Mouse (Mus musculus): ENCODE data around the gene Olfr656. TPM values are rescaled to one million over a fixed set of nuclear protein-coding genes. Genes with fewer than 3 reads are reported as not detected.

Olfr656 gene
- not detected in 2 replicates for polyA plus RNA-seq (2015; fragmentation: Nextera tagmentation; extraction: Ambion mirVana)

- H3K27ac ChIP-seq (ENCODE audit: low read length) = no peak within 1 kb of the TSS
- H3K36me3 ChIP-seq (ENCODE audit: control insufficient read depth, insufficient read depth, low read length) = no peaks in the 10 kb centered on the region
- H3K9me3 ChIP-seq (ENCODE audit: control insufficient read depth, low read length) = no peaks in the 10 kb centered on the region; the same call in 1 of the 2 replicates
- H3K4me3 ChIP-seq (ENCODE audit: low read length) = no peak within 1 kb of the TSS
- WGBS = 76% methylated on average over 4 of the region's 4 CpGs
- no peak within 1 kb of the TSS for H3K4me2 ChIP-seq (ENCODE audit: low read depth, low read length)
- no peaks in the 10 kb centered on the region for H3K27me3 ChIP-seq (ENCODE audit: control insufficient read depth, insufficient read depth, low read depth, low read length)
- H3K4me1 ChIP-seq (replicated peaks; ENCODE audit: control insufficient read depth, insufficient read depth, low read length) = no peaks in the 10 kb centered on the region
- ATAC-seq (ENCODE audit: low read depth) = no peak
- no peak within 1 kb of the TSS for H3K9ac ChIP-seq (ENCODE audit: low read length)
Measured at GRCm38 (mm10) chr7:104613655-104614054, at the start of gene Olfr656. TSS of gene Olfr656 (plus strand) at chr7:104613955.

GRCm38 (mm10) chr7:104577014-104577413 lies 36.7 kb upstream of the Olfr656 start, which contains the start of gene Olfr653:
TSS of gene Olfr653 (plus strand) at chr7:104577314.
- Histone ChIP-seq H3K4me1 (replicated peaks; ENCODE audit: control insufficient read depth, insufficient read depth, low read length) (no peaks in the 10 kb centered on the region), H3K4me3 (ENCODE audit: low read length) (no peak within 1 kb of the TSS), H3K27ac (ENCODE audit: low read length) (no peak within 1 kb of the TSS), H3K27me3 (ENCODE audit: control insufficient read depth, insufficient read depth, low read depth, low read length) (no peaks in the 10 kb centered on the region), H3K9me3 (ENCODE audit: control insufficient read depth, low read length) (no peaks in the 10 kb centered on the region), H3K9ac (ENCODE audit: low read length) (no peak within 1 kb of the TSS), H3K36me3 (ENCODE audit: control insufficient read depth, insufficient read depth, low read length) (no peaks in the 10 kb centered on the region), H3K4me2 (ENCODE audit: low read depth, low read length) (no peak within 1 kb of the TSS)
- 60% methylated on average over 2 of the region's 2 CpGs for WGBS
- no peak for ATAC-seq (ENCODE audit: low read depth)

GRCm38 (mm10) chr7:104580846-104581245 lies 32.9 kb upstream of the Olfr656 start:
- Histone ChIP-seq H3K4me1 (replicated peaks; ENCODE audit: control insufficient read depth, insufficient read depth, low read length) (no peaks in the 10 kb centered on the region), H3K4me3 (ENCODE audit: low read length) (no peak overlapping the region), H3K27ac (ENCODE audit: low read length) (no peak overlapping the region), H3K9me3 (ENCODE audit: control insufficient read depth, low read length) (no peaks in the 10 kb centered on the region), H3K27me3 (ENCODE audit: control insufficient read depth, insufficient read depth, low read depth, low read length) (no peaks in the 10 kb centered on the region), H3K9ac (ENCODE audit: low read length) (no peak overlapping the region), H3K36me3 (ENCODE audit: control insufficient read depth, insufficient read depth, low read length) (no peaks in the 10 kb centered on the region), H3K4me2 (ENCODE audit: low read depth, low read length) (no peak overlapping the region)
- no peak for ATAC-seq (ENCODE audit: low read depth)
- WGBS = 88% methylated on average over 4 of the region's 4 CpGs

GRCm38 (mm10) chr7:104581429-104581828 lies 32.3 kb upstream of the Olfr656 start:
- Histone ChIP-seq H3K4me2 (ENCODE audit: low read depth, low read length) (no peak overlapping the region), H3K36me3 (ENCODE audit: control insufficient read depth, insufficient read depth, low read length) (no peaks in the 10 kb centered on the region), H3K4me3 (ENCODE audit: low read length) (no peak overlapping the region), H3K9ac (ENCODE audit: low read length) (no peak overlapping the region), H3K27ac (ENCODE audit: low read length) (no peak overlapping the region), H3K9me3 (ENCODE audit: control insufficient read depth, low read length) (no peaks in the 10 kb centered on the region), H3K4me1 (replicated peaks; ENCODE audit: control insufficient read depth, insufficient read depth, low read length) (no peaks in the 10 kb centered on the region), H3K27me3 (ENCODE audit: control insufficient read depth, insufficient read depth, low read depth, low read length) (no peaks in the 10 kb centered on the region)
- WGBS = 73% methylated on average over 4 of the region's 4 CpGs
- ATAC-seq (ENCODE audit: low read depth) = no peak

- Histone ChIP-seq H3K9ac (ENCODE audit: low read length) (no peak within 1 kb of the TSS), H3K36me3 (ENCODE audit: control insufficient read depth, insufficient read depth, low read length) (no peaks in the 10 kb centered on the region), H3K4me1 (replicated peaks; ENCODE audit: control insufficient read depth, insufficient read depth, low read length) (no peaks in the 10 kb centered on the region), H3K9me3 (ENCODE audit: control insufficient read depth, low read length) (no peaks in the 10 kb centered on the region), H3K4me3 (ENCODE audit: low read length) (no peak within 1 kb of the TSS), H3K4me2 (ENCODE audit: low read depth, low read length) (no peak within 1 kb of the TSS), H3K27ac (ENCODE audit: low read length) (no peak within 1 kb of the TSS), H3K27me3 (ENCODE audit: control insufficient read depth, insufficient read depth, low read depth, low read length) (no peaks in the 10 kb centered on the region)
- ATAC-seq (ENCODE audit: low read depth) = no peak
- 76% methylated on average over 4 of the region's 4 CpGs for WGBS
Measured at GRCm38 (mm10) chr7:104586725-104587124, 27.0 kb upstream of the Olfr656 start, which contains the start of gene Olfr654. TSS of gene Olfr654 (plus strand) at chr7:104587025.

- Histone ChIP-seq H3K27ac (ENCODE audit: low read length) (no peak overlapping the region), H3K9ac (ENCODE audit: low read length) (no peak overlapping the region), H3K27me3 (ENCODE audit: control insufficient read depth, insufficient read depth, low read depth, low read length) (no peaks in the 10 kb centered on the region), H3K36me3 (ENCODE audit: control insufficient read depth, insufficient read depth, low read length) (no peaks in the 10 kb centered on the region), H3K9me3 (ENCODE audit: control insufficient read depth, low read length) (no peaks in the 10 kb centered on the region), H3K4me2 (ENCODE audit: low read depth, low read length) (no peak overlapping the region), H3K4me3 (ENCODE audit: low read length) (no peak overlapping the region), H3K4me1 (replicated peaks; ENCODE audit: control insufficient read depth, insufficient read depth, low read length) (no peaks in the 10 kb centered on the region)
- ATAC-seq (ENCODE audit: low read depth) = no peak
- WGBS = 78% methylated on average over 5 of the region's 5 CpGs
Measured at GRCm38 (mm10) chr7:104588274-104588673, 25.5 kb upstream of the Olfr656 start.

GRCm38 (mm10) chr7:104601679-104602078 lies 12.1 kb upstream of the Olfr656 start, which contains the start of gene Olfr655:
TSS of gene Olfr655 (minus strand) at chr7:104601779.
- no peak for ATAC-seq (ENCODE audit: low read depth)
- WGBS = 80% methylated on average over 2 of the region's 2 CpGs
- H3K9me3 ChIP-seq (ENCODE audit: control insufficient read depth, low read length) = no peaks in the 10 kb centered on the region
- H3K27me3 ChIP-seq (ENCODE audit: control insufficient read depth, insufficient read depth, low read depth, low read length) = no peaks in the 10 kb centered on the region
- no peaks in the 10 kb centered on the region for H3K36me3 ChIP-seq (ENCODE audit: control insufficient read depth, insufficient read depth, low read length)
- H3K4me3 ChIP-seq (ENCODE audit: low read length) = no peak within 1 kb of the TSS
- H3K4me1 ChIP-seq (replicated peaks; ENCODE audit: control insufficient read depth, insufficient read depth, low read length) = no peaks in the 10 kb centered on the region
- H3K27ac ChIP-seq (ENCODE audit: low read length) = no peak within 1 kb of the TSS
- H3K9ac ChIP-seq (ENCODE audit: low read length) = no peak within 1 kb of the TSS
- no peak within 1 kb of the TSS for H3K4me2 ChIP-seq (ENCODE audit: low read depth, low read length)

GRCm38 (mm10) chr7:104603173-104603572 lies 10.6 kb upstream of the Olfr656 start:
- no peak overlapping the region for H3K27ac ChIP-seq (ENCODE audit: low read length)
- no peak for ATAC-seq (ENCODE audit: low read depth)
- H3K4me3 ChIP-seq (ENCODE audit: low read length) = no peak overlapping the region
- no peaks in the 10 kb centered on the region for H3K27me3 ChIP-seq (ENCODE audit: control insufficient read depth, insufficient read depth, low read depth, low read length)
- no peaks in the 10 kb centered on the region for H3K9me3 ChIP-seq (ENCODE audit: control insufficient read depth, low read length)
- H3K4me2 ChIP-seq (ENCODE audit: low read depth, low read length) = no peak overlapping the region
- WGBS = 3% methylated on average over 3 of the region's 3 CpGs
- no peaks in the 10 kb centered on the region for H3K4me1 ChIP-seq (replicated peaks; ENCODE audit: control insufficient read depth, insufficient read depth, low read length)
- H3K36me3 ChIP-seq (ENCODE audit: control insufficient read depth, insufficient read depth, low read length) = no peaks in the 10 kb centered on the region
- no peak overlapping the region for H3K9ac ChIP-seq (ENCODE audit: low read length)

GRCm38 (mm10) chr7:104604727-104605126 lies 9.0 kb upstream of the Olfr656 start:
- no peak for ATAC-seq (ENCODE audit: low read depth)
- Histone ChIP-seq H3K27ac (ENCODE audit: low read length) (no peak overlapping the region), H3K4me3 (ENCODE audit: low read length) (no peak overlapping the region), H3K36me3 (ENCODE audit: control insufficient read depth, insufficient read depth, low read length) (no peaks in the 10 kb centered on the region), H3K4me1 (replicated peaks; ENCODE audit: control insufficient read depth, insufficient read depth, low read length) (no peaks in the 10 kb centered on the region), H3K27me3 (ENCODE audit: control insufficient read depth, insufficient read depth, low read depth, low read length) (no peaks in the 10 kb centered on the region), H3K4me2 (ENCODE audit: low read depth, low read length) (no peak overlapping the region), H3K9ac (ENCODE audit: low read length) (no peak overlapping the region), H3K9me3 (ENCODE audit: control insufficient read depth, low read length) (no peaks in the 10 kb centered on the region)

GRCm38 (mm10) chr7:104624494-104624893 lies 10.7 kb downstream of the Olfr656 start, which contains the start of gene Olfr657:
TSS of gene Olfr657 (plus strand) at chr7:104624794.
- Histone ChIP-seq H3K4me3 (ENCODE audit: low read length) (no peak within 1 kb of the TSS), H3K36me3 (ENCODE audit: control insufficient read depth, insufficient read depth, low read length) (no peaks in the 10 kb centered on the region), H3K4me2 (ENCODE audit: low read depth, low read length) (no peak within 1 kb of the TSS), H3K9me3 (ENCODE audit: control insufficient read depth, low read length) (no peaks in the 10 kb centered on the region), H3K4me1 (replicated peaks; ENCODE audit: control insufficient read depth, insufficient read depth, low read length) (no peaks in the 10 kb centered on the region), H3K9ac (ENCODE audit: low read length) (no peak within 1 kb of the TSS), H3K27me3 (ENCODE audit: control insufficient read depth, insufficient read depth, low read depth, low read length) (no peaks in the 10 kb centered on the region), H3K27ac (ENCODE audit: low read length) (no peak within 1 kb of the TSS)
- no peak for ATAC-seq (ENCODE audit: low read depth)

All from lung, embryonic 16.5 days (tissue).